Mouse (Mus musculus) urinary bladder, adult 2 months (tissue): ENCODE results near the gene Trim54. TPM values are rescaled to one million over a fixed set of nuclear protein-coding genes. Genes with fewer than 3 reads are reported as not detected.

Experiments
- DNase-seq: peaks from one replicate; pipeline ENCODE4 v3.0.0; 2022; ENCODE audit warnings: low spot score
- polyA plus RNA-seq: library from polyadenylated mRNA; depleted of rRNA; stranded (reverse); fragments of >200 nt; gene quantifications from 2 replicates; pipeline ENCODE4 v1.2.3, GENCODE M21; 2012; rRNA removed

Gene Trim54
- polyA plus RNA-seq, 1 experiment, result not detected

GRCm38 (mm10) chr5:31181183-31181770, 64.8 kb downstream of the Trim54 start:
- no peak for DNase-seq

DNA sequence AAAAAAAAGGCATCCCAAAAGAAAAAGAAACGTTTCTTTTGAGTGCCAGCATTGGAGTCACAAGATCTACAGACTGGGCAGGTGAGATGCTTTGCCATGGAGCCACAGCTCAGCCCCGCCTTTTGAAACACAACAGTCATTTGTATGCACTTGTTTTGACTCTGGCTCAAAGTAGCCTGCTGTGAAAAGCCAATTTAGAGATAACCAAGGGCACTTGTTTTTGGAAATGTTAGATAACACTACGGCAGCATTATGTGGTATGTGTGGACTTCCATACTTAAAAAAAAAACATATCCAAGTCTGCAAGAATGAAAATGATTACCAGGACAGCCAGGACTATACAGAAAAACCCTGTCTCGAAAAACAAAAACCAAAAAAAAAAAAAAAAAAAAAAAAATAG, 67.2 kb downstream of the Trim54 start:
- no peak for DNase-seq

Other genes starting within 250 kb of the Trim54 start
- 52.8 and 60.7 TPM in 2 replicates for gene Tmem214, start 248.7 kb upstream of the Trim54 start, polyA plus RNA-seq
- gene Agbl5, start 228.0 kb upstream of the Trim54 start, polyA plus RNA-seq, result 16.5 and 16.6 TPM in 2 replicates
- gene Ost4, start 208.9 kb upstream of the Trim54 start, polyA plus RNA-seq, result 268 and 335 TPM in 2 replicates
- gene Emilin1, start 203.3 kb upstream of the Trim54 start, polyA plus RNA-seq, result 59.2 and 104 TPM in 2 replicates
- gene Khk, start 195.3 kb upstream of the Trim54 start, polyA plus RNA-seq, result 38.4 and 38.9 TPM in 2 replicates
- gene Cgref1, start 171.1 kb upstream of the Trim54 start, polyA plus RNA-seq, result 14.0 and 15.0 TPM in 2 replicates
- 166 and 214 TPM in 2 replicates for gene Preb, start 156.4 kb upstream of the Trim54 start, polyA plus RNA-seq
- 0.50 and 0.66 TPM in 2 replicates for gene Tcf23, start 148.1 kb upstream of the Trim54 start, polyA plus RNA-seq
- gene Atraid, start 68.4 kb upstream of the Trim54 start, polyA plus RNA-seq, result 162 and 174 TPM in 2 replicates
- 19.4 and 21.3 TPM in 2 replicates for gene Slc5a6, start 67.8 kb upstream of the Trim54 start, polyA plus RNA-seq
- 14.6 and 14.8 TPM in 2 replicates for gene Cad, start 61.9 kb upstream of the Trim54 start, polyA plus RNA-seq
- gene Dnajc5g, start 10.4 kb upstream of the Trim54 start, polyA plus RNA-seq, result not detected in 2 replicates
- 0.04 TPM in 1 of 2 replicates, not detected in the other for gene Slc30a3, start 8.5 kb upstream of the Trim54 start, polyA plus RNA-seq
- gene Ucn, start 22.1 kb downstream of the Trim54 start, polyA plus RNA-seq, result not detected in 2 replicates
- 98.9 and 117 TPM in 2 replicates for gene Mpv17, start 37.5 kb downstream of the Trim54 start, polyA plus RNA-seq
- gene Gm29609, start 63.2 kb downstream of the Trim54 start, polyA plus RNA-seq, result 1.5 and 1.7 TPM in 2 replicates
- gene Gtf3c2, start 63.4 kb downstream of the Trim54 start, polyA plus RNA-seq, result 78.9 and 87.0 TPM in 2 replicates
- 93.5 and 93.8 TPM in 2 replicates for gene Snx17, start 76.5 kb downstream of the Trim54 start, polyA plus RNA-seq
- 33.2 and 39.1 TPM in 2 replicates for gene Eif2b4, start 76.7 kb downstream of the Trim54 start, polyA plus RNA-seq
- 29.3 and 37.0 TPM in 2 replicates for gene Zfp513, start 85.6 kb downstream of the Trim54 start, polyA plus RNA-seq
- 67.0 and 73.4 TPM in 2 replicates for gene Ppm1g, start 104.0 kb downstream of the Trim54 start, polyA plus RNA-seq
- 114 and 127 TPM in 2 replicates for gene Nrbp1, start 124.2 kb downstream of the Trim54 start, polyA plus RNA-seq
- gene Gm9970, start 124.5 kb downstream of the Trim54 start, polyA plus RNA-seq, result 0.28 and 0.37 TPM in 2 replicates
- 40.9 and 56.9 TPM in 2 replicates for gene Krtcap3, start 135.0 kb downstream of the Trim54 start, polyA plus RNA-seq
- gene Ift172, start 174.4 kb downstream of the Trim54 start, polyA plus RNA-seq, result 36.1 and 39.8 TPM in 2 replicates
- 14.7 and 17.6 TPM in 2 replicates for gene Fndc4, start 179.4 kb downstream of the Trim54 start, polyA plus RNA-seq
- 0.29 and 0.39 TPM in 2 replicates for gene Gckr, start 180.7 kb downstream of the Trim54 start, polyA plus RNA-seq